Mouse (Mus musculus) spleen, adult 2 months (tissue): ENCODE measurements around the gene Ccdc69.

Experiments used
- CTCF ChIP-seq: fragments of 200-500 bp; IDR thresholded peaks from 2 replicates; pipeline ENCODE4 v1.5.1; 2011; ENCODE audit warnings: mild to moderate bottlenecking, inconsistent platforms; ENCODE audit not compliant: insufficient read depth, insufficient read length, insufficient replicate concordance; ENCODE audit errors: extremely low read depth
- POLR2A ChIP-seq: fragments of 200-500 bp; IDR thresholded peaks from 2 replicates; pipeline ENCODE4 v1.6.1; 2011; ENCODE audit warnings: low read depth, low read length, inconsistent platforms

DNA sequence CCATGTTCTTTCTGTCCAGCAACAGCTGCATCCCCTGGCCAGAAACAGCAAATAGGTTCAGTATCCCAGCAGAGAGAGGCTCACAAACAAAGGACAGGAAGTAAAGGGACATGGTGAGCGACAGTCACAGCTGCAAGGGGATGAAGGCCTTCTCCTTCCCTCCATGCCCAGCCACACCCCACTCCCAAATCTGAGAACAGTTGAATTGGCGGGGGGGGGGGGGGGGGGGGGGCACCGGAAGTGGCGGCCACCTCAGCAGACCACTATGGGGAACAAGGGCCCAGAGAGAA is 46.0 kb downstream of the Ccdc69 start:
- TF ChIP-seq POLR2A (no peak), CTCF (no peak)
